Mouse (Mus musculus) liver, embryonic 12.5 days (tissue): ENCODE measurements around the gene Tfpi2. TPM values are rescaled to one million over a fixed set of nuclear protein-coding genes. Genes with fewer than 3 reads are reported as not detected.
A peak's percentile ranks its signal among the peaks of the same experiment; 100 is the strongest.

ENCODE experiments used
- ATAC-seq: fragments of 200-750 bp; cut with Nextera tagmentation; 2 replicates; pipeline ENCODE4 v1.8.0; 2017; ENCODE audit warnings: moderate number of reproducible peaks, mild to moderate bottlenecking, moderate library complexity
- H3K27ac ChIP-seq: fragments of 300-500 bp; sonication (generic); 2 replicates; pipeline ENCODE4 v1.5.1; 2016; ENCODE audit warnings: mild to moderate bottlenecking
- H3K27me3 ChIP-seq: fragments of 300-500 bp; sonication (generic); replicated peaks from 2 replicates; pipeline ENCODE4 v1.6.1; 2016; ENCODE audit warnings: mild to moderate bottlenecking, moderate library complexity
- H3K36me3 ChIP-seq: fragments of 300-500 bp; sonication (generic); 2 replicates; pipeline ENCODE4 v1.6.1; 2016; ENCODE audit warnings: mild to moderate bottlenecking, moderate library complexity
- H3K4me1 ChIP-seq: fragments of 300-500 bp; sonication (generic); 2 replicates; pipeline ENCODE4 v1.6.1; 2016
- H3K4me2 ChIP-seq: fragments of 300-500 bp; sonication (generic); 2 replicates; pipeline ENCODE4 v1.6.1; 2016; ENCODE audit warnings: mild to moderate bottlenecking, moderate library complexity
- H3K4me3 ChIP-seq: fragments of 300-500 bp; sonication (generic); 2 replicates; pipeline ENCODE4 v1.5.1; 2016; ENCODE audit warnings: mild to moderate bottlenecking, moderate library complexity
- H3K9ac ChIP-seq: fragments of 300-500 bp; sonication (generic); 2 replicates; pipeline ENCODE4 v1.6.1; 2016; ENCODE audit warnings: mild to moderate bottlenecking, moderate library complexity
- H3K9me3 ChIP-seq: fragments of 300-500 bp; sonication (generic); replicated peaks from 2 replicates; pipeline ENCODE4 v1.6.1; 2016; ENCODE audit warnings: mild to moderate bottlenecking, moderate library complexity
- WGBS: fragments of 180-500 bp; shearing (Covaris S2); methylation state at CpG from one replicate; pipeline ENCODE4 v1.1.7; 2016; ENCODE audit not compliant: insufficient replicate concordance; 5-methylcytosine and 5-hydroxymethylcytosine counted together
- polyA plus RNA-seq: library from polyadenylated mRNA; unstranded; fragments of >200 nt; fragmentation: Nextera tagmentation; extraction: Ambion mirVana; gene quantifications from 2 replicates; pipeline ENCODE4 v1.2.1, GENCODE M21; 2016

The Tfpi2 gene
- polyA plus RNA-seq, 1 experiment from 2014 or later: 12.3 TPM

DNA sequence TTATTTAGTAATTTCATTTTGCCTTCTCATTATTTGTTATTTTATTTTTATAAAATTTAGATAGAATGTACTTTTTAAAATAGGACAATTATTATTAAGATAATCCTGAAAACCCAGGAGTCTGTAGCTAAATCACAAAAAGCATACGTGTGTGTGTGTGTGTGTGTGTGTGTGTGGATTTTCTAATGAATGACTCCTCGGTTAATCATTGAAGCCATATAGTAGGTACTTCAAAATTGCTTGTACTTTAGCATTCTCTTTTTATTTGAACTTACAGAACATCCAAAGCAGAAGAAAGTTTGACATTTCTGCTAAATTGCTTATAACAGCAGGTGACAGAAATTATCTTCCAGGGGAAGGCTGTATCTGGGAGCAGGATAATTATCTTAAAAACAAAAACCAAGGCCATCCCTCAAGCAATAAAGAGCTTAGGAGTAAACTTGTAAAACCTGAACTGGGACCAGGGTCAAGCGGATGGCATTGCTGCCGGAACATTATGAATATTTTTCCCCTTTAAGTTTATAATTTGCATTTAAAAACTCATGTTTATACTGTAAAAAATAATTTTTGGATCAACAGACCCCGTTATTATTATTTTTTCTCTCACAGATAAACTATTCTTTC, 5.9 kb downstream of the Tfpi2 start:
- H3K27ac ChIP-seq: no peak overlapping the region
- ATAC-seq: no peak

DNA sequence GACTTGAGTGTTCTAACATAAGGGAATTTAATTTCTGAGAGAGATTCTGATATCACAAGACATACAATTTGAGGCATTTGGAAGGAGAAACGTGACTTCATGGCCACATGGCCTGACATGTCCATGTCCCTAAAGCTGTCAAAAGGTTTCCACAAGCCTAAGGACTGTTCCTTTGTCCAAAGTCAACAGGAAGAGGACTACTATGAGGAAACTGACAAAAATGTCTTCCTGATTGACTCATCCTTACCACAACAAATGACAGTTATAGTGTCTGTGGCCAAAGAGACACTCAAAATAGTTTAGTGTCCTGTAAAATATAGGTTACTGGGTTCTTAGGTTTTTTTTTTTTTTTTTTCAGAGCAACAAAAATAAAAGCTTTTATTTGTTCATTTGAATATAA, 15.0 kb downstream of the Tfpi2 start:
- 11% methylated on average over 1 of the region's 1 CpGs for WGBS
- Histone ChIP-seq H3K27ac (no peak overlapping the region), H3K9ac (no peak overlapping the region), H3K4me3 (no peak overlapping the region), H3K27me3 (no peaks in the 10 kb centered on the region), H3K9me3 (no peaks in the 10 kb centered on the region), H3K4me1 (no peaks in the 10 kb centered on the region), H3K36me3 (no peaks in the 10 kb centered on the region), H3K4me2 (no peak overlapping the region)
- ATAC-seq: no peak

More for the DNA sequence above, 5.9 kb downstream of the Tfpi2 start:
- WGBS: 70% methylated on average over 5 of the region's 5 CpGs
- no peaks in the 10 kb centered on the region for H3K9me3 ChIP-seq
- no peaks in the 10 kb centered on the region for H3K36me3 ChIP-seq
- no peak overlapping the region for H3K4me3 ChIP-seq
- H3K4me2 ChIP-seq: no peak overlapping the region
- no peaks in the 10 kb centered on the region for H3K4me1 ChIP-seq
- no peaks in the 10 kb centered on the region for H3K27me3 ChIP-seq
- H3K9ac ChIP-seq: no peak overlapping the region

DNA sequence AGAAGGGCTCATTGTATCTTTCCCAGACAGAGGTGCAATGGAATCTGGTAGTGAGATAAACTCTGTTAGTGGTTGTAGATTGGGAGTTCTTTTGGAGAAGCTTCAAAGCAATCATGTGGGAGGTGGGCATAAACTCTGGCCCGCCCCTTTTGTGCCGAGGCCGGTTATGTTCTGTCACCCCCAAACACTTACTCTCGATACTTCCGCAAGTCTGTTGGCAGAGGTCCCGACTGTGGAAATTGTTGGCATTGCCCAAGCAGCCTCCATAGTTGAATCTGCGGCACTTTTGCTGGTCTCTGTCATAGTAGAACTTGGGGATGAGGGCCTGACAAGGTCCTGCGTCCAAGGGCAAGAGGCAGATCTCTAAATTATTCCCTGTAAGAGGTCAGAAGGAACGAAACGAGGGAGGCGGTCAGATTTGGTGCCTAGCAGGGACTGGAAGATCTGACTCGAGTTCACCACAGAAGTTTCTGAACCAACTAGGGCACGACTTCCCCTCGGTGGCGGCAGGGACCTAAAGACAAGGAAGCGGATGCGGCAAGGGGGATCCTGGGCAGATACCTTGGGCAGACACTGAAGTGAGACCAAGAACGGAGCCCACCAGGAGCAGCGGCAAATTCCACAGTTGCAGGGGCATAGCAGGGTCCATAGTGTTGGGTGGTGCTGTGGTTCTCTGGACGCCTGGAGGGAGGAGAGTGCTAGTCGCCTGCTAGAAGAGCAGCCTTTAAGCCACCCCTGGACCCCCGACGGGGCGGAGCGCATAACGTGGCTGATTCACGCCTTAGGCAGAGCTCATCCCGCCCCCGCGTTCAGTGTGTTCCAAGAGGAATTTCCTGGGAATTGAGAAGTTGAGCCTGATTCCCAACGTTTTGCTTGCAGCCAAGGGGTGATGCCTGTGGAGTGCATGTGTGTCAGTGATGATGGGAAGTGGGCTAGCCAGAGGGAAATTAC, 20.8 kb downstream of the Tfpi2 start:
- H3K9ac ChIP-seq: no peak overlapping the region
- peak overlapping the region; percentile 53 for H3K4me2 ChIP-seq
- WGBS: 12% methylated on average over 31 of the region's 31 CpGs
- H3K27ac ChIP-seq: no peak overlapping the region
- H3K4me3 ChIP-seq: peak overlapping the region; percentile 17; the same call in 1 of the 2 replicates
- peaks cover 11% of the 10 kb centered on the region; the same call in 1 of the 2 replicates for H3K27me3 ChIP-seq
- ATAC-seq: 0 out of 2 replicates have a peak, but pooled peaks have one; percentile 27
- H3K9me3 ChIP-seq: no peaks in the 10 kb centered on the region
- no peaks in the 10 kb centered on the region for H3K4me1 ChIP-seq
- H3K36me3 ChIP-seq: no peaks in the 10 kb centered on the region

DNA sequence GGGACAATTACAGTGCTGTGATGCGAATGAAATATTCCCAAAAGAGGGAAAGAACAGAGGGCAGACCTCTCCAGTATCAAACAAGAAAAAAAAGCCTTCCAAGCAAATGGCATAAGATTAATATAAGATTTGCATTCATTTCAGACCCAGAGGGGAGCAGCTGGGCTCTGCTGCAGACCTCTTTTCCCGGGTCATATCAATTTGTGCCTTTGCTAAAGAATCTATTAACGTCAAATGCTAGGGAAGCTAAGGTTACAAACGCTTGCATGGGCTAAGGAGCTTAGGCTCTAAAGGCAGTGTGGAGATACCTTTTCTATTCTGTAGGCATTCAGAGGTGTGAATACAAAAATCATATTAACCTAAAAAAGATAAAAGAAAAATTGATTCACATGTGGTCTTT, 33.8 kb downstream of the Tfpi2 start:
- Histone ChIP-seq H3K36me3 (no peaks in the 10 kb centered on the region), H3K9ac (no peak overlapping the region), H3K4me3 (no peak overlapping the region), H3K27me3 (no peaks in the 10 kb centered on the region), H3K27ac (no peak overlapping the region), H3K9me3 (no peaks in the 10 kb centered on the region), H3K4me1 (no peaks in the 10 kb centered on the region), H3K4me2 (no peak overlapping the region)
- no peak for ATAC-seq
- WGBS: 53% methylated on average over 4 of the region's 4 CpGs

DNA sequence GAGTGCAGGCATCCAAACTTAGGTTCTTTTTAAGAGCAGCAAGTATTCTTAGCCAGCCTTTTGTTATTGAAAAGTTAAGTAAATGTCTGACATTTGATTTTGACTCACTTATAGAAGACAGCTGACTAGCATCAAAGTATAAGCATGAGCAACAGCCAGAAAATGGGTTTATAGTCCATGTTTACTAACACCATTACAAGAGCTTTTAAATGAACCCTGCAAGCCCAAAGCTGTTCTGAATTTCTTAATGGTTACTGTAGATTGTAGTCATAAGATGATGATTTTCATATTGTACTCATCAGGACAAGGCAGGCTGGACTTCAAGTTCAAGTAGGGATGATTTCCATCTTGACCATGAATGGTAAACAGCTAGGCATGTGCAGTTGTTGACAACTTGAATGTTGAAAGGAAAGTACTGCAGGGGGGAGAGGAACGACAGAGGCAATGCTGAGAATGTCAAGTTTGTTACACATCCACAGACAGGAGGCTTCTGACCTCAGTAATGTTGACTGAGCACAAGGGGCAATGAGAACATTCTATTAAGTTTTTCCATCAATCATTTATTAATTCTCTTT, 52.5 kb downstream of the Tfpi2 start:
- no peaks in the 10 kb centered on the region for H3K36me3 ChIP-seq
- ATAC-seq: no peak
- H3K9ac ChIP-seq: no peak overlapping the region
- 52% methylated on average over 1 of the region's 1 CpGs for WGBS
- no peak overlapping the region for H3K4me3 ChIP-seq
- no peak overlapping the region for H3K27ac ChIP-seq
- H3K4me2 ChIP-seq: no peak overlapping the region
- H3K4me1 ChIP-seq: no peaks in the 10 kb centered on the region
- no peaks in the 10 kb centered on the region for H3K9me3 ChIP-seq
- H3K27me3 ChIP-seq: no peaks in the 10 kb centered on the region

DNA sequence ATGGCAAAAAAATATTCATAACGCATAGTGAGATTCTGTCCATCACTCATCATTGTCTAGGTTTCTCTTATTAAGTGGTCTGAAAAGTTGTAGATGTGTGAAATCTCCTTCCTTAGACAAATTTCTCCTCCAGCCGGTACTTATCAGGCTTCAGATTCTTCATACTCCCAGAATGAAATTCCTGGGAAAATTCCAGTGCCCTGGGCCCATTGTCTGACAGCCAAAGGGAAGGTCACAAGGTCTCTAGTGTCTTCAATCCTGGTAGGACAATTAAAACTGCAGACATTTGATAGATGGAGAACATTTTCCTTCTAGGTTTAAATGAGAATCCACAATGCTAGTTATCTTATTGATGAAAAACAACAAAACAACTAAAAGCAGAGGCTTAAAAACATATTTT, 53.1 kb downstream of the Tfpi2 start:
- Histone ChIP-seq H3K4me2 (no peak overlapping the region), H3K4me3 (no peak overlapping the region), H3K27ac (no peak overlapping the region), H3K36me3 (no peaks in the 10 kb centered on the region), H3K9me3 (no peaks in the 10 kb centered on the region), H3K9ac (no peak overlapping the region), H3K4me1 (no peaks in the 10 kb centered on the region), H3K27me3 (no peaks in the 10 kb centered on the region)
- ATAC-seq: no peak
- WGBS: 61% methylated on average over 2 of the region's 2 CpGs

DNA sequence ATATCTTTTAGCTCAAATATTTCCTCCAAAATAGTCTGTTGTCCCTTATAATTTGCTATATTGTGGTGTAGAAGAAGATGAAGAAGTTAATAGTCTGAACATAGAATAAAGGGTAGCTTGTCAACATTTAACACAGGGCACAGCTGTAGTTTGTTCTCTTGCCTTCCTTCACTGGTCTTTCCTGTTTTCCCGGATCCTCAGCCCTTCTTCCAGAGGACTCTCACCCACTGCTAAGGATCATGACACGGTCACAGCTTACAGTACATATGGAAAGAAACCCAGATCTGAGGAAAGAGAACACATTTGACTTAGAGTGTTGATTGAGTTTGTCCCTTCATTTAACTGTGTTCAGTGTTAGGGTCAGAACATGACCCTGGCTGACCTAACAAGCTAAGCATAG, 53.7 kb downstream of the Tfpi2 start:
- no peak for ATAC-seq
- H3K9ac ChIP-seq: no peak overlapping the region
- H3K27ac ChIP-seq: no peak overlapping the region
- 36% methylated on average over 2 of the region's 2 CpGs for WGBS
- no peak overlapping the region for H3K4me3 ChIP-seq
- no peaks in the 10 kb centered on the region for H3K9me3 ChIP-seq
- H3K27me3 ChIP-seq: no peaks in the 10 kb centered on the region
- H3K4me1 ChIP-seq: no peaks in the 10 kb centered on the region
- no peaks in the 10 kb centered on the region for H3K36me3 ChIP-seq
- no peak overlapping the region for H3K4me2 ChIP-seq

DNA sequence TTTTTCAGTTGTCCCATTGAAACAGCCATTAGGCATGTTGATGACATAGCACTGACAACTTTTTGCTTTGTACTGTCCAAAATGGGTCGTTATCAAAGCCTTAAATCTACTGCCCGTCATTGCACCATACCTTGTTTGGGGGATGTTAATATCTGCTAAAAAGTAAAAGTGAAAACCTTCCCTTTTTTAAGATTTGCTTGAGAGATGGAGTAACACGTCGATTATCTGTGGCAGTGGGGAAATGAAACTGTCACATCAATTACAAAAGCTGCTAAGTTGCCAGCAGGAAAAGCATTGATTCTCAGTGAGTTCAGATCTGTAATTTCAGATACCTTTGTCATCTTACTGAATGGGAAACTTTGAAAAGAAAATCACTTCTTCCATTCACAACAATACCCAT, 62.6 kb downstream of the Tfpi2 start:
- no peak overlapping the region for H3K4me3 ChIP-seq
- no peaks in the 10 kb centered on the region for H3K9me3 ChIP-seq
- no peaks in the 10 kb centered on the region for H3K4me1 ChIP-seq
- H3K27me3 ChIP-seq: no peaks in the 10 kb centered on the region
- no peak for ATAC-seq
- H3K4me2 ChIP-seq: no peak overlapping the region
- no peak overlapping the region for H3K27ac ChIP-seq
- no peak overlapping the region for H3K9ac ChIP-seq
- no peaks in the 10 kb centered on the region for H3K36me3 ChIP-seq
- WGBS: 40% methylated on average over 4 of the region's 4 CpGs

DNA sequence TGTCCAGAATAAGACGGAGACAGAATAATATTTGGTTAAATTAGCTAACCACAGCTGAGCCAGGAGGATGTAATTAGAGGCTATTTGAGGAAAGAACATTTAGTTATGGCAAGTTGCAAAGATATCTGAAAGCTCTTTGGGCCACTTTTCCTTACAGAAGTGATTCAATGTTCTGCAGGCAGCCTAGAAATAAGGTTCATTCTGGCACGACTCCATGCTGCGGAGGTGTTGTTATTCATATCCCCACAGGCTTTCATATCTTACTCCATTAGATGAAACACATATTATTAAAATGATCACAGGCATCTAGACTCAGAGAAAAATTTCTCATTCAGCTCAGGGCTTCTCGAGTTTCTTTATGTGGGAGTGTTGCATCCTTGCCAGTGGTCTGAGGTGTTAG, 65.8 kb downstream of the Tfpi2 start:
- no peak overlapping the region for H3K27ac ChIP-seq
- no peaks in the 10 kb centered on the region for H3K4me1 ChIP-seq
- 70% methylated on average over 4 of the region's 4 CpGs for WGBS
- no peaks in the 10 kb centered on the region for H3K27me3 ChIP-seq
- H3K36me3 ChIP-seq: no peaks in the 10 kb centered on the region
- H3K9me3 ChIP-seq: no peaks in the 10 kb centered on the region
- no peak overlapping the region for H3K9ac ChIP-seq
- ATAC-seq: no peak
- no peak overlapping the region for H3K4me3 ChIP-seq
- H3K4me2 ChIP-seq: no peak overlapping the region

DNA sequence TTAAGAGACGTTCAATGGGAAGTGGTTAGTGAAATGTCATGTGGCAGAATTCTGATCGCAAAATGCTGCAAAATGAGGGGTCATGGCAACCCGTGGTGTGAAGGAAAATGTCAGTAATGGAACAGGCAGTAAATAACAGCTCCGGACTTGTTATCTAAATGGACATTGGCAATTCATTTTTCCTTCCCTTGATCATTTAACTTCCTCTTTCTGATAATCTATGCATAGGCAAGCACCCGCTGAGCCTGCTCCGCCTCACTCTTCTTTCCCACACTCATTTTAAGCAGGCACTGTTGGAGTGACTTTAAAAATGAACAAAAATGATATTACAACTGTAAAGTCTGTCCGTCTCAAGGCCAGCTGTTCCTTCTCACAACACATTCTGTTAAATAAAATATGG, 72.7 kb downstream of the Tfpi2 start:
- H3K4me1 ChIP-seq: no peaks in the 10 kb centered on the region
- 22% methylated on average over 7 of the region's 7 CpGs for WGBS
- no peak overlapping the region for H3K4me3 ChIP-seq
- no peak overlapping the region for H3K9ac ChIP-seq
- H3K27ac ChIP-seq: no peak overlapping the region
- no peaks in the 10 kb centered on the region for H3K9me3 ChIP-seq
- H3K27me3 ChIP-seq: no peaks in the 10 kb centered on the region
- ATAC-seq: no peak
- no peaks in the 10 kb centered on the region for H3K36me3 ChIP-seq
- no peak overlapping the region for H3K4me2 ChIP-seq
